Mouse (Mus musculus) liver, embryonic 15.5 days (tissue): ENCODE measurements around the gene Tsacc. TPM values are rescaled to one million over a fixed set of nuclear protein-coding genes. Genes with fewer than 3 reads are reported as not detected.

Experiments
- ATAC-seq: fragments of 200-750 bp; cut with Nextera tagmentation; 2 replicates; pipeline ENCODE4 v1.8.0; 2017; ENCODE audit warnings: moderate number of reproducible peaks, mild to moderate bottlenecking, moderate library complexity; ENCODE audit not compliant: insufficient read depth
- H3K27ac ChIP-seq: fragments of 300-500 bp; sonication (generic); replicated peaks from 2 replicates; pipeline ENCODE4 v1.5.1; 2015; ENCODE audit warnings: mild to moderate bottlenecking, inconsistent platforms
- H3K27me3 ChIP-seq: fragments of 300-500 bp; sonication (generic); 2 replicates; pipeline ENCODE4 v1.6.1; 2015; ENCODE audit warnings: mild to moderate bottlenecking, inconsistent platforms
- H3K36me3 ChIP-seq: fragments of 300-500 bp; sonication (generic); replicated peaks from 2 replicates; pipeline ENCODE4 v1.6.1; 2015; ENCODE audit warnings: moderate library complexity, mild to moderate bottlenecking, inconsistent platforms
- H3K4me1 ChIP-seq: fragments of 300-500 bp; sonication (generic); replicated peaks from 2 replicates; pipeline ENCODE4 v1.6.1; 2015; ENCODE audit warnings: inconsistent platforms
- H3K4me2 ChIP-seq: fragments of 300-500 bp; sonication (generic); 2 replicates; pipeline ENCODE4 v1.6.1; 2015; ENCODE audit warnings: moderate library complexity, mild to moderate bottlenecking, inconsistent platforms
- H3K4me3 ChIP-seq: fragments of 300-500 bp; sonication (generic); replicated peaks from 2 replicates; pipeline ENCODE4 v1.5.1; 2015; ENCODE audit warnings: mild to moderate bottlenecking, inconsistent platforms
- H3K9ac ChIP-seq: fragments of 300-500 bp; sonication (generic); 2 replicates; pipeline ENCODE4 v1.6.1; 2015; ENCODE audit warnings: moderate library complexity, mild to moderate bottlenecking, inconsistent platforms
- H3K9me3 ChIP-seq: fragments of 300-500 bp; sonication (generic); replicated peaks from 2 replicates; pipeline ENCODE4 v1.6.1; 2016; ENCODE audit warnings: inconsistent platforms
- WGBS: fragments of 180-500 bp; shearing (Covaris S2); methylation state at CpG from one replicate; pipeline ENCODE4 v1.1.7; 2015; ENCODE audit warnings: mixed read lengths; ENCODE audit not compliant: insufficient replicate concordance; 5-methylcytosine and 5-hydroxymethylcytosine counted together
- polyA plus RNA-seq: library from polyadenylated mRNA; unstranded; fragments of >200 nt; fragmentation: Nextera tagmentation; extraction: Ambion mirVana; gene quantifications from 2 replicates; pipeline ENCODE4 v1.2.1, GENCODE M21; 2015

Gene Tsacc
- polyA plus RNA-seq, 1 experiment from 2014 or later, result 4.8 TPM

DNA sequence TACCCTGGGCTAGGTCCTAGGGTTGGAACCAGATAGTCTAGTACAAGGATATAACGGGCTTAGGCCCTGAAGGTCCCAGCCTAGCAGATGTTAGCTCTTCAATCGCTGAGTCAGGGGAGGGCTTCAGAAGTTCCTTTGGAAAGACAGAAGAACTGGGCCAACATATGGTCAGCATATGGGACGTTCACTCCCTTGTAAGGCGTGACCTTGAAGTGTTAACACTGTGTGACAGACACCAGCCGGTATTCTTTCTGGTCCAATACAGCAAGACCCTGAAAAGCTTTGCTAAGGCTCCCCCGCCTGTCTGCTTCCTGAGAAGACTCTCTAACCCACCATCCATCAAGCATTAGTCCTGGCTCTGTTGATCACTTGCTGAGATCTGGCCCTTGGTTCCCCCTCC is 40.8 kb downstream of the Tsacc start:
- H3K27ac ChIP-seq, result no peak overlapping the region
- H3K36me3 ChIP-seq, result no peaks in the 10 kb centered on the region
- ATAC-seq, result no peak
- H3K27me3 ChIP-seq, result peaks cover 55% of the 10 kb centered on the region
- H3K9me3 ChIP-seq, result no peaks in the 10 kb centered on the region
- H3K9ac ChIP-seq, result no peak overlapping the region; the same call in 1 of the 2 replicates
- no peak overlapping the region for H3K4me2 ChIP-seq
- WGBS, result 49% methylated on average over 6 of the region's 6 CpGs
- H3K4me1 ChIP-seq, result peaks cover 23% of the 10 kb centered on the region
- H3K4me3 ChIP-seq, result no peak overlapping the region

DNA sequence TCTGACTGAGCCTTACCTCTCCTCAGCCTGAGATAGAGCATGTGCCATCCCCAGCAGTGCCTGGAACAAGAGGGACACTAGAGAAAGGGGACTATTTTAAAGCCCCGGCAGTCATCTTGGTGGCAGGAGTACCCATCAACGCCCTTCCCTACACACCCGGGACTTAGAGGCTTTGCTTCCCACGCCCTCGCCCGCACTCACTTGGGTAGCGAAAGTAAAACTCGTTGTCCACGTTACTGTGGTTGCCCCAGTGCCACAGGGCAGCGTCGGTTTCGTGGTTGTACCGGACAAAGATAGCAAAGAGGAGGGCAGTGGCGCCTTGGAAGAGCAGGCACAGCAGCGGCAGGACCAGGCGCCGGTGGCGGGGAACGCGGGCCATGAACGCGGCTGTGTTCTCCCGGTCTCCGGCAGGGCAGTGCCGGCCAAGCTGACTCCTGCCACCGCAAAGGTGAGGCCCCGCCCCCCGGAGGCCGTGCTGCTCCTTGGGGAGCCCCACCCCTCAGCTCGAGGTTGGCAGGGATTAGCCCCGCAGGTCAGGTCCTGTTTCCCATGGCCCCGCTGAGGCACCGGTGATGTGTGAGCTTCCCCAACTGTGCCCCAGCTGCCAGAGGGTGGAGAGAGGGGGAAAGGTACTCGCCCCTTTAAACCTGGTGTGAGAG is 42.4 kb downstream of the Tsacc start, which contains the start of gene Rhbg:
Gene Rhbg (minus strand): TSS at position 442 of the 659 bp plus-strand sequence.
- Histone ChIP-seq H3K4me2 (peak within 1 kb of the TSS; percentile 67), H3K27me3 (peaks cover 55% of the 10 kb centered on the region), H3K9me3 (no peaks in the 10 kb centered on the region), H3K4me3 (peak within 1 kb of the TSS; percentile 52), H3K9ac (peak within 1 kb of the TSS; percentile 32; the same call in 1 of the 2 replicates), H3K36me3 (no peaks in the 10 kb centered on the region), H3K4me1 (peaks cover 23% of the 10 kb centered on the region), H3K27ac (no peak within 1 kb of the TSS)
- ATAC-seq, result no peak; the same call in 1 of the 2 replicates
- 2% methylated on average over 33 of the region's 34 CpGs for WGBS

DNA sequence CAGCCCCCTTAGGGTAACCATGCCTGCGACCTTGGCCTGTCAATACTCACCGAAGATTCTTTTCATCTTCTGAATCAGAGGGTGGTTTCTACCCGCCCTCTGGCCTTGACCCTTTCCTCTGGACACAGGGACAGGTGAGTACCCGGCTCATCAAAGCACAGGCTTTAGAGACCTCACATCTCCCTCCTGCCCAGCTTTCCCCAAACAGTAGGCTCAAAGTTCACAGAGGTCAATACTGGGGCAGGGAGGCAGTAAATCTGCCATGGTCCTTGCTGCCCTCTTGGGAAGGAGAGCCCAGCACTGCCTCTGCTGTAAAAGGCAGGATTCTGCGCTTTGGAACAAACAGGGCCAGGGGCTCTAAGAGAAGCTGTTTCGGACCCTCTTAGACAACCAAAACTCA is 44.1 kb downstream of the Tsacc start:
- no peak overlapping the region for H3K9ac ChIP-seq
- H3K27ac ChIP-seq, result no peak overlapping the region
- no peak overlapping the region for H3K4me2 ChIP-seq
- no peak overlapping the region for H3K4me3 ChIP-seq
- H3K9me3 ChIP-seq, result no peaks in the 10 kb centered on the region
- H3K36me3 ChIP-seq, result no peaks in the 10 kb centered on the region
- H3K27me3 ChIP-seq, result peaks cover 55% of the 10 kb centered on the region
- peaks cover 23% of the 10 kb centered on the region for H3K4me1 ChIP-seq
- 53% methylated on average over 6 of the region's 6 CpGs for WGBS
- ATAC-seq, result no peak

- peaks cover 40% of the 10 kb centered on the region for H3K27me3 ChIP-seq
- no peak overlapping the region for H3K9ac ChIP-seq
- 66% methylated on average over 11 of the region's 11 CpGs for WGBS
Measured at GRCm38 (mm10) chr3:88248406-88248805, 48.4 kb downstream of the Tsacc start.

GRCm38 (mm10) chr3:88247666-88248065 is 49.1 kb downstream of the Tsacc start:
- no peaks in the 10 kb centered on the region for H3K36me3 ChIP-seq
- H3K4me3 ChIP-seq, result no peak overlapping the region
- H3K4me1 ChIP-seq, result peaks cover 2% of the 10 kb centered on the region; the same call in 1 of the 2 replicates
- H3K27me3 ChIP-seq, result peaks cover 40% of the 10 kb centered on the region
- no peak for ATAC-seq
- H3K9me3 ChIP-seq, result no peaks in the 10 kb centered on the region
- WGBS, result 52% methylated on average over 9 of the region's 9 CpGs
- H3K9ac ChIP-seq, result no peak overlapping the region
- H3K27ac ChIP-seq, result no peak overlapping the region
- H3K4me2 ChIP-seq, result no peak overlapping the region

More at GRCm38 (mm10) chr3:88248406-88248805, 48.4 kb downstream of the Tsacc start:
- Histone ChIP-seq H3K27ac (no peak overlapping the region), H3K9me3 (no peaks in the 10 kb centered on the region), H3K4me2 (no peak overlapping the region), H3K4me3 (no peak overlapping the region), H3K4me1 (peaks cover 7% of the 10 kb centered on the region; the same call in 1 of the 2 replicates), H3K36me3 (no peaks in the 10 kb centered on the region)
- ATAC-seq, result no peak

GRCm38 (mm10) chr3:88245811-88246210 is 51.0 kb downstream of the Tsacc start:
- Histone ChIP-seq H3K9ac (no peak overlapping the region), H3K36me3 (no peaks in the 10 kb centered on the region), H3K27ac (no peak overlapping the region), H3K4me3 (no peak overlapping the region), H3K4me2 (no peak overlapping the region), H3K4me1 (0 out of 2 replicates have a peak, but pooled peaks cover 5% of the 10 kb centered on the region), H3K27me3 (peaks cover 54% of the 10 kb centered on the region), H3K9me3 (no peaks in the 10 kb centered on the region)
- WGBS, result 8% methylated on average over 13 of the region's 13 CpGs
- ATAC-seq, result no peak

DNA sequence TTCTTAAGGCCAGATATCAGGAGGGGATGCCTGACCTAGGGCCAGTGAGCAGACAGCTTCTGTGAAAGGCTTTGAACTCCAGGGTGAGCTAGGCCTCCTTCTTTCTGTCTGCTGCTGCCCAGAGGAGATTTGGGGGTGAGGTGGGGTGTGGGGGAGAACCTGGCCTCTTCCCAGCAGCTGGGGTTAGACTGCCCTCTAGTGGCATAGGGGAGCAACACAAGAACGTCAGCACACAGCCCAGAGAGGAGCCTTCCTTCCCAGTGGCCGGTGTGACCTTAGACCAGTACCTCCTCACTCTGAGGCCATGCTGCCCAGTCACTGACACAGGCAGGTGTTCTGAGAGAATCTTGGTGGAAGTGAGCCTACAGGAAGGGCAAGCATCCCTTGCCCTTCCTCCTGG is 52.7 kb downstream of the Tsacc start:
- Histone ChIP-seq H3K4me2 (no peak overlapping the region), H3K4me1 (0 out of 2 replicates have a peak, but pooled peaks cover 5% of the 10 kb centered on the region), H3K4me3 (no peak overlapping the region), H3K27ac (no peak overlapping the region), H3K9me3 (no peaks in the 10 kb centered on the region), H3K9ac (no peak overlapping the region), H3K36me3 (no peaks in the 10 kb centered on the region), H3K27me3 (peaks cover 72% of the 10 kb centered on the region)
- no peak for ATAC-seq
- WGBS, result 8% methylated on average over 2 of the region's 2 CpGs

DNA sequence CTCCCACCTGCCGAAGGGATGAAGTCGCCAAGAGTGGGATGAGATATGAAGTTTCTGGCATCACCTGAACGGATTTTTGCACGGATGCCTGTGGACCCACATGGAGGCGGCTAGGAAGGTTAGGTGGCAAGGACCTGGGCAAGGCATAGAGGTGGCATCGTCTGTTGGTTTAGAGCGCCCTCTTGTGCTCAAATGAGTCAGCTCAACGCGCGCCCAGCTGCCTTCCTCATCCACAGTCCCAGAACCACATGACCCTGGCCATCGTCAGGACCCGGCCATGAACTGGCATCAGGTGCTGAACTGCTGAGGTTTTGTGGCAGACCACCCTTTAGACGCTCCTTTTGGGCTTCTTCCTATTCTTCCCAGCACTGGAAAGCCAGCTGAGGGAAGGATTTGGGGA is 54.3 kb downstream of the Tsacc start:
- no peak overlapping the region for H3K27ac ChIP-seq
- H3K4me3 ChIP-seq, result no peak overlapping the region
- 0 out of 2 replicates have a peak, but pooled peaks cover 5% of the 10 kb centered on the region for H3K4me1 ChIP-seq
- WGBS, result 4% methylated on average over 13 of the region's 13 CpGs
- no peak overlapping the region for H3K4me2 ChIP-seq
- H3K36me3 ChIP-seq, result no peaks in the 10 kb centered on the region
- no peak for ATAC-seq
- H3K9ac ChIP-seq, result no peak overlapping the region
- no peaks in the 10 kb centered on the region for H3K9me3 ChIP-seq
- peaks cover 84% of the 10 kb centered on the region for H3K27me3 ChIP-seq

DNA sequence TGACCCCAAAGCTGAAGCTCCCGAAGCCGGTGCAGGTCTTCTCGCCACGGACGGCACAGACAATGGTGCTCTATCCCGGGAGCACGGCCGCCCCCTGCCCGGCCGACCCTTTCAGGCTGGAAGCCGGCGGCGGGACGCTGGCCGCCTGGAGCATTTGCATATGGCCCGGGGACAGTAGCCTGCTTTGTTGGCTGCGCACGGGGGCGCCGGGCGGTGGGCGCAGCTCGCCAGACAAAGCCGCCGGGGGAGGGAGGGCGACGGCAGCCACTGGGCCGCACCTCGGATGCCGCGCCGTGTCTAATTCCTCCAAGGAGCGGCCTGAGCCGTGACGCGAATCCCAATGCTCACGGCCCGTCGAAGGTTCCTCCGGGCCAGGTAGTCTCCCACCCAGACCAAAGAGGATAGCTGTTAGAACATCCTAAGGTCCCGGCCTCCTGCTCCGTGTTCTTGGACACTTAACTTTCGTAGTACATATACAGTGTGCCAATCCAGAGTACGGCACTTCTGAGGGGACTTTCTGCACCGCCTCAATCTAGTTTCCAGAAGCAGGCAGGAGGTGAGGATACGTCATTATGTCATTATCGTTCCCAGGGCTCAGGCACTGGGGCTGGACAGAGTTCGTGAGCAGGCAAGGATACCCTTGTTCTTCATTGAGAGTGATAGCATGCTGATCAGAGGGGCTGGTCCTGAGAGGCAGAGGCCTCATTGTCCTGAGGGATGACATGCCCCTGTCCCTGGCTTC is 55.6 kb downstream of the Tsacc start:
- Histone ChIP-seq H3K4me3 (no peak overlapping the region), H3K27me3 (peaks cover 97% of the 10 kb centered on the region), H3K27ac (no peak overlapping the region), H3K9ac (no peak overlapping the region), H3K36me3 (no peaks in the 10 kb centered on the region), H3K4me2 (no peak overlapping the region; the same call in 1 of the 2 replicates), H3K4me1 (0 out of 2 replicates have a peak, but pooled peaks cover 5% of the 10 kb centered on the region), H3K9me3 (no peaks in the 10 kb centered on the region)
- WGBS, result 4% methylated on average over 48 of the region's 48 CpGs
- ATAC-seq, result no peak

- Histone ChIP-seq H3K27me3 (peaks cover 89% of the 10 kb centered on the region), H3K4me2 (no peak overlapping the region), H3K9me3 (no peaks in the 10 kb centered on the region), H3K4me1 (0 out of 2 replicates have a peak, but pooled peaks cover 5% of the 10 kb centered on the region), H3K27ac (no peak overlapping the region), H3K9ac (no peak overlapping the region), H3K4me3 (no peak overlapping the region), H3K36me3 (no peaks in the 10 kb centered on the region)
- WGBS, result 20% methylated on average over 4 of the region's 4 CpGs
- ATAC-seq, result no peak
Measured at GRCm38 (mm10) chr3:88239446-88239845, 57.4 kb downstream of the Tsacc start.

DNA sequence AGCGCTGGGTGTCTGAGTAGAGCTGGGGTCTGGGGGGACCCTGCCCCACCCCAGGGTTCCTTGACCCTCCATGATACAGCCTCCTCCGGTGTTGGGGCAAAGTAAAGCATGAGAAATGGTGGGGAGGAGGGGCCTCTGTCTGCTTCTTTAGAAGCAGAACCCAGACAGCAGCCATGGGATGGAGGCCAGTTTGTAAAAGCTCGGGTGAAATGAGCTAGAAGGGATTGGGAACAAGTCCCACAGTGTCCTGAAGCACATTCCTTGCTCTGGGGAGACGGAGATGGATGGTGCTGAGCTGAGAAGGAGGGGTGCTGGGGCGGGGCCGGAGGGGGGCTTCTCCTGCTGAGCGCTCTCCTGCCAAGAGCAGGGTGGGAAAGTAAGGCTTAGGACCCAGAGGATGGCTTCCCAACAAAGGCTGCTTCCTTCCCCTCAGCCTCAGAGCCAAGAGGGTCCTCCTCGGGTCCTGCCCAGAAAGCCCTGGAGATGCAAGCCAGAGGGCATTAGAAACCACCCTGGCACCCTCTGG is 57.9 kb downstream of the Tsacc start:
- Histone ChIP-seq H3K4me3 (no peak overlapping the region), H3K9me3 (no peaks in the 10 kb centered on the region), H3K36me3 (no peaks in the 10 kb centered on the region), H3K27me3 (peaks cover 87% of the 10 kb centered on the region), H3K4me2 (no peak overlapping the region), H3K9ac (no peak overlapping the region), H3K27ac (no peak overlapping the region), H3K4me1 (0 out of 2 replicates have a peak, but pooled peaks cover 5% of the 10 kb centered on the region)
- ATAC-seq, result no peak
- 23% methylated on average over 8 of the region's 8 CpGs for WGBS
